Mouse (Mus musculus): ENCODE measurements around the gene Zfp335. TPM values are rescaled to one million over a fixed set of nuclear protein-coding genes. Genes with fewer than 3 reads are reported as not detected.

Zfp335 gene
- 10.5 and 11.2 TPM in 2 replicates for polyA plus RNA-seq (2016; fragmentation: Nextera tagmentation; extraction: Ambion mirVana)

DNA sequence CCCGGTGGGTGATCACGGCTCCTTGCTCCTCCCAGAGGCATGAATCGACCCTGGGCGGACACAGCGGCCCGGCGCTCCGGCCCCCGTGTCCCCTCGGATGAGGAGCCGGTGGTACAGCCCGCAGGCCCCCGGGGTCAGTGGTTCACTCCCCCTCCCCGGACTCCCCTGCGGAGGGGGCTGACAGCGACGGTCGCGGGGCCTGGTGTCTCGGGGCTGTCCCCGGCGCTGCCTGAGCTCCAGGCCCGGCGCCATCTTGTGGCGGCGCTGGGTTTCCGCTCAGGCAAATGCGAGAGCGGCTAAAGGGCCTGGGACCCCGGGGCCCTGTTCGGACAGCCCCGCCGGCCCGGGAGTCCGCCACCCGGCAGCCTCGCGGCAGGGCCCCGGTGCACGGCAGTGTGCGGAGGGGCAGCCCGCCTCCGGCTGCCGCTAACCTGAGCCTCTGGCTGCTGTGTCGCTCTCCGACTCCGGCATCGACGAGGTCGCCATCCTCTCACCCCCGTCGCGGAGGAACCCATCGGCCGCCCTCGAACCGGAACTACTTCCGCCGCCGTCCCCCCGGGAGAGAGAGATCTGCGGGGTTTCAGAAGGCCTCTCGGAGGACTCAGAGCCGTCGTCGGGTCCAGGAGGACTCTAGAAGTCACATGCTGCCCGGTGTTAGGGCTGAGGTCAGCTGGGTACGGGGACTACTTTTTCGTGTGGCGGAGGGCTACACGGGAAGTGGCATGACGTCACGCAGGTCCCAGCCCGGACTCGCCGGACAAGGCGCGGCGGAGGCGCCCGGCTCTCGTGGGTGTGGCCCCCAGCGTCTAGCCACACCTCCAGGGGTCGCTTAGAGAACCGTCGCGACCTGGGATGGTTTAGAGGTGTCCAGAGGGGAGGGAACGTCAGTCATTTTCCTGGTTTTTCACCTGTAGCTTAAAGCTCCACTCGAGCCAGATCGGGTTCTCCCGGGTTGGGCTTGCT is at the start of gene Zfp335:
Gene Zfp335, minus strand, starts transcription at position 672 of the 963 bp plus-strand sequence.
- ATAC-seq = peak; percentile 83
- H3K27ac ChIP-seq = peak within 1 kb of the TSS; percentile 93
- WGBS (ENCODE audit: insufficient replicate concordance) = under 1% methylated on average over 91 of the region's 91 CpGs
- H3K9me3 ChIP-seq (replicated peaks) = peaks cover 4% of the 10 kb centered on the region
- peaks cover 43% of the 10 kb centered on the region for H3K4me1 ChIP-seq
- H3K9ac ChIP-seq = peak within 1 kb of the TSS; percentile 89
- H3K36me3 ChIP-seq = peaks cover 39% of the 10 kb centered on the region
- peak within 1 kb of the TSS; percentile 84 for H3K4me3 ChIP-seq
- peak within 1 kb of the TSS; percentile 89 for H3K4me2 ChIP-seq
- no peaks in the 10 kb centered on the region for H3K27me3 ChIP-seq (replicated peaks)

DNA sequence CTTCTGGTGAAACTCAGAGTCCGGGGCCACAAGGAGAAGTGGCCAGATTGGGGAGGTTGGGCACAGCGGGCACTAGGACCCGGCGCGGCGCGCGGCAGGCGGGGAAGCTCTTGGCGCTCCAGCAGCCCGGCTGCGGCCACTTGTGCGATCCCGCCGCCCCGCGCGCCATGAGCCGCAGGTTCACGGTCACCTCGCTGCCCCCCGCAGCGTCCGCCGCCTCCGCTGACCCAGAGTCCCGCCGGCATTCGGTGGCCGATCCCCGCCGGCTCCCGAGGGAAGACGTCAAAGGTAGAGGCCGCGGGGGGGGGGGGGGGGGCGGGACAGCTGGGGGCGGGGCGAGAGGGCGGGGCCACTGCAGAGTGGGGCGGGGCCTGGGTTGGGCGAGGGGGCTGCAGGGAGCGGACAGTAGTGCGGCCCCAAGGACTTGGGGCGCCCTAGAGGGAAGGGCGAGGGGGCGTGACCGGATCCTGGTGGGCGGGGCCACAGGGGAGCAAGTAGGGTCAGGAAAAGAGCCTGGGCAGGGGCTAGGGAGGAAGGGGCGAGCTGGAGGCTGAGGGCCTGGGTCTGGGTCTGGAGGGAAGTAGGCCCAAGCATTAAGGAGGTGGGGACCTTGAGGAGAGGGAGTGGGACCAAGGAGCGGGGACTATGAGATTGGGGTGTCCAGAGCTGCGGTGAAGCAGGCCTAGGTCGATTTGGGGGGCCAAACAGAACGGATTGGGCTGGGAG is 49.3 kb upstream of the Zfp335 start, which contains the start of gene Slc12a5:
Gene Slc12a5, plus strand, starts transcription at position 87 of the 726 bp plus-strand sequence.
- Histone ChIP-seq H3K4me3 (peak within 1 kb of the TSS; percentile 63), H3K4me1 (peaks cover 17% of the 10 kb centered on the region), H3K27ac (no peak within 1 kb of the TSS), H3K9me3 (replicated peaks) (no peaks in the 10 kb centered on the region), H3K36me3 (no peaks in the 10 kb centered on the region), H3K4me2 (peak within 1 kb of the TSS; percentile 82), H3K27me3 (replicated peaks) (peaks cover 83% of the 10 kb centered on the region), H3K9ac (peak within 1 kb of the TSS; percentile 52)
- 2% methylated on average over 38 of the region's 54 CpGs for WGBS (ENCODE audit: insufficient replicate concordance)
- peak; percentile 69 for ATAC-seq

DNA sequence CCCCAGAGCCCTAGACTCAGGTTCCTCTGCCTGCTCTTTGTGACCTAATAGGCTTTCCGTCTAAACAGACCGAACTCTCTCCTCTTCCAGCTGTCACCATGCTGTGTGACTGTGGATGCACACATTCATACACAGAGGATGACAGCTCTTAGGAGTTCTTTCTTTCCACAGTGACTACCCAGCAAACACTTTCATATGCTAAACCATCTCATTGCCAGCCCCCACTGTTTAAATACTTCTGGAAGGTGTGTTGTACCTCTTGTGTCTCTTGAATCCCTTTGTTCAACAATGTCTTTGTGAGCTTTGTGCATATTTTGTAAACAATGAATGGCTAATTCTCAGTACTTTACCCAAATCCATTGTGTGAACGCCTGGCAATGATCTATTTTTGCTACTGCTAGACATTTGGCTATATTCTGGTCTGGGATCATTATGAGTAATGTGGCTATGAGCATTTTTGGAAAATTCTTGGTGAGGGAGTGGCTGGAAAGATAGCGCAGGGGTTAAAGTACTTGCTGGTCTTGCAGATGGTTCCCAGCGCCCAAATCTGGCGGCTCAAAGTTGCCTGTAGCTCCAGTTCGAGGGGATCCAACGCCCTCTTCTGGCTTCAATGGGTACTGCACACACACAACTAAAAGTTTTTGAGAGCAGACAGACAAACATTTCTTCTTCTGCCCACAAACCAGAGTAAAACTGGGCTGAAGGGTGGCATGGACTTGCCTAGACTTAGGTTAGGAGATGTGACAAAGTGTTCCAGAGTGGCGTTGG is 46.2 kb upstream of the Zfp335 start:
- WGBS (ENCODE audit: insufficient replicate concordance) = 56% methylated on average over 9 of the region's 9 CpGs
- Histone ChIP-seq H3K4me1 (peaks cover 24% of the 10 kb centered on the region), H3K9ac (no peak overlapping the region), H3K27ac (no peak overlapping the region), H3K4me3 (no peak overlapping the region), H3K4me2 (no peak overlapping the region), H3K27me3 (replicated peaks) (peaks cover 79% of the 10 kb centered on the region), H3K36me3 (no peaks in the 10 kb centered on the region), H3K9me3 (replicated peaks) (no peaks in the 10 kb centered on the region)
- ATAC-seq = no peak

DNA sequence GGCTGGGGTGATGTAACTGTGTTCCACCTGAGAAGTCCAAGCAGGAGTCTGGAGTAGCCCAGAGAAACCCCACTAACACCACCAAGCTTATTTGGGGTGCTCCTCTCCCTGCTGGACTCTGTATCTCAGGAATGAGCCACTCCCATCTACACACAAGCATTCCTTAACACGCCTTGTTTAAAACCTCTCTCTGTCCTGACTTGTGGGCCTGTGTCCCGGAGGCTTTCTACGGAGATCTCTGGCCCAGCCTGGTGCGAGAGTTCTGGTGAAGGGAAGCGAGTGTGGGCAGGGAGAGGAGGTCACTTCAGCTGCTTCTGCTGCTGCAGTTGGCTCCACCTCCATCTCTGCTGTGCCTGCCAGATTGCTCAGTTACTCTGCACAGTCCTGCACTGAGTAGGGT is 44.6 kb upstream of the Zfp335 start:
- Histone ChIP-seq H3K36me3 (no peaks in the 10 kb centered on the region), H3K27ac (no peak overlapping the region), H3K4me1 (peaks cover 19% of the 10 kb centered on the region), H3K4me2 (no peak overlapping the region), H3K4me3 (no peak overlapping the region), H3K27me3 (replicated peaks) (peaks cover 80% of the 10 kb centered on the region), H3K9me3 (replicated peaks) (no peaks in the 10 kb centered on the region), H3K9ac (no peak overlapping the region)
- 50% methylated on average over 5 of the region's 5 CpGs for WGBS (ENCODE audit: insufficient replicate concordance)
- no peak for ATAC-seq

DNA sequence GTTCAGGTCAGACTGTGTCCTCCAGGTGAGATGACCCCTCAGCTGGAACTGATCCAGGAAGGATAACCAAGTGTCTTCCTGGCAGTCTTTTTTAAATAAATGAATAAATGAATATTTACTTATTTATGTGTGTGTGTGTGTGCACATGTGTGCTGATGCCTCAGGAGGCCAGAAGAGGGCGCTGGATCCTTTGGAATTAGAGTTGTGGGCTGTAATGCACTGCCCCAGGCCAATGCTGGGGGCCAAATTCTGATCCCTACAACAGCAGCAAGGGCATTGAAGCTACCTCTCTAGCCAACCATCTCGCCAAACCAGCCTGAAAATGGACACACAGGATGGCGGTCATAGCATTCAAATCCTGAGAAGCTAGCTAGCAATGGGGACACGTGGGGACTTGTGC is 44.2 kb upstream of the Zfp335 start:
- H3K4me2 ChIP-seq = no peak overlapping the region
- ATAC-seq = no peak
- no peaks in the 10 kb centered on the region for H3K9me3 ChIP-seq (replicated peaks)
- no peak overlapping the region for H3K27ac ChIP-seq
- WGBS (ENCODE audit: insufficient replicate concordance) = 53% methylated on average over 4 of the region's 4 CpGs
- H3K4me3 ChIP-seq = no peak overlapping the region
- H3K36me3 ChIP-seq = no peaks in the 10 kb centered on the region
- peaks cover 80% of the 10 kb centered on the region for H3K27me3 ChIP-seq (replicated peaks)
- H3K9ac ChIP-seq = no peak overlapping the region
- peaks cover 14% of the 10 kb centered on the region for H3K4me1 ChIP-seq

DNA sequence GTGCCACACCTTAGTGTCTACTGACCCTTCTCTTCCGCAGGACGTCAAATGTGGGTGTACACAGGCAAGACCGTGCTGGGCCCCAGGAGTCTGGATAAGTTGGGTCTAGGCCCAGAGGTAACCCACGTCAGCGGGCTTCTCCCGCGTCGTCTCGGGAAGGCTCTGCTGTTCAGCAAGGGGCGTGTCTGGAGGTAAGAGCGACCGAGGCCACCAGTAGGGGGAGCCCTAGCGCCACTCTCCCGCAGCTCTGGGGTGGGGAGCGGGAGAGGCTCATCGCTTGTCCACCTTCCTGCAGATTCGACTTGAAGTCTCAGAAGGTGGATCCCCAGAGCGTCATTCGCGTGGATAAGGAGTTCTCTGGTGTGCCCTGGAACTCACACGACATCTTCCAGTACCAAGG is 41.7 kb upstream of the Zfp335 start:
- no peak overlapping the region for H3K4me3 ChIP-seq
- no peak overlapping the region for H3K27ac ChIP-seq
- peak overlapping the region; percentile 30; the same call in 1 of the 2 replicates for H3K4me2 ChIP-seq
- peak; percentile 33; the same call in 1 of the 2 replicates for ATAC-seq
- H3K4me1 ChIP-seq = peaks cover 15% of the 10 kb centered on the region
- no peaks in the 10 kb centered on the region for H3K9me3 ChIP-seq (replicated peaks)
- H3K36me3 ChIP-seq = no peaks in the 10 kb centered on the region
- peaks cover 93% of the 10 kb centered on the region for H3K27me3 ChIP-seq (replicated peaks)
- no peak overlapping the region for H3K9ac ChIP-seq
- 2% methylated on average over 21 of the region's 21 CpGs for WGBS (ENCODE audit: insufficient replicate concordance)

DNA sequence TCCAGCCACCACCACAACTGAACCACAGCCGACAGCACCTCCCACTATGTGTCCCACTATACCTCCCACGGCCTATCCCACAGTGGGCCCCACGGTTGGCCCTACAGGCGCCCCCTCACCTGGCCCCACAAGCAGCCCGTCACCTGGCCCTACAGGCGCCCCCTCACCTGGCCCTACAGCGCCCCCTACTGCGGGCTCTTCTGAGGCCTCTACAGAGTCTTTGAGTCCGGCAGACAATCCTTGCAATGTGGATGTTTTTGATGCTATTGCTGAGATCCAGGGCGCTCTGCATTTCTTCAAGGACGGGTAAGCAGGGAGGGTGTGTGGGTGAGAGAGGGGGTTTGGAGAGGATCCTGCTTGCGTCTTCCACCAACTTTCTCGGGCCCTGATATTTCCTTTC is 40.9 kb upstream of the Zfp335 start:
- Histone ChIP-seq H3K4me3 (no peak overlapping the region), H3K9me3 (replicated peaks) (no peaks in the 10 kb centered on the region), H3K9ac (no peak overlapping the region), H3K36me3 (no peaks in the 10 kb centered on the region), H3K4me1 (peaks cover 15% of the 10 kb centered on the region), H3K27me3 (replicated peaks) (peaks cover 94% of the 10 kb centered on the region), H3K27ac (no peak overlapping the region), H3K4me2 (no peak overlapping the region)
- 25% methylated on average over 13 of the region's 13 CpGs for WGBS (ENCODE audit: insufficient replicate concordance)
- no peak for ATAC-seq

DNA sequence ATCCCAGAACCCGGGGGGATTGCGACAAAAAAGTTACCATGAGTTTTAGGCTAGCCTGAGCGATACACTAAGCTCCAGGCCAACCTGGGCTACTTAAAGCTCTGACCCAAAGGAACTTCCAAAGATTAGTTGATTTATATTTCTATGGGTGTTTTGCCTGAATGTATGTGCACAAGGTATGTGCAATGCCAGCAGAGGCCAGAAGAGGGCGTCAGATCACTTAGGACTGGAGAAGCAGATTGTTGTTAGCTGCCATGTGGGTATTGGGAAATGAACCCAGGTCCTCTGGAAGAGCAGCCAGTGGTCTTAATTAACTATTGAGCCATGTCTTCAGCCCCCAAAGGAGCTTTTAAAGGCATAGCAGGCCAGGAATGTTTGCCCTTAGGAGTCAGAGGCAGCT is 40.2 kb upstream of the Zfp335 start:
- Histone ChIP-seq H3K4me2 (no peak overlapping the region), H3K36me3 (no peaks in the 10 kb centered on the region), H3K9me3 (replicated peaks) (no peaks in the 10 kb centered on the region), H3K9ac (no peak overlapping the region), H3K4me1 (peaks cover 15% of the 10 kb centered on the region), H3K27me3 (replicated peaks) (peaks cover 94% of the 10 kb centered on the region), H3K27ac (no peak overlapping the region), H3K4me3 (no peak overlapping the region)
- no peak for ATAC-seq
- WGBS (ENCODE audit: insufficient replicate concordance) = 61% methylated on average over 4 of the region's 4 CpGs

DNA sequence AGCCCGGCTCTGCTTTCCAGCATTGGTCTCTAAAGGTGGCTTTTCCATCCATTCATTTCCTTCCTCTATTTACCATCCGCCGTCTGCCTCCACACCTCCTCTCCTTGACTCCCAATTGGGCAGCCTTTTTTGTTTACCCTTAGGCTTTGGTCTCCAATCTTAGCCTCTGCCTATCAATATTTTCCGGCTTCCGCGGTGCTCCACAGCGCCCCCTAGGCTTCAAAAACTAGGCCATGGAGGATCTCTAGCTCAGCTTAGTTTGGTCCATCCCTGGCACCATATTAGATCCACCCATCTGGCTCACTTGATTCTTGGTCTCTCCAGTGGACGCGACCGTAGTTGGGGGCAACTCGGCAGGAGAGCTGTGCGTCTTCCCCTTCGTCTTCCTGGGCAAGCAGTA is 38.9 kb upstream of the Zfp335 start:
- H3K27me3 ChIP-seq (replicated peaks) = peaks cover 96% of the 10 kb centered on the region
- WGBS (ENCODE audit: insufficient replicate concordance) = 20% methylated on average over 13 of the region's 13 CpGs

DNA sequence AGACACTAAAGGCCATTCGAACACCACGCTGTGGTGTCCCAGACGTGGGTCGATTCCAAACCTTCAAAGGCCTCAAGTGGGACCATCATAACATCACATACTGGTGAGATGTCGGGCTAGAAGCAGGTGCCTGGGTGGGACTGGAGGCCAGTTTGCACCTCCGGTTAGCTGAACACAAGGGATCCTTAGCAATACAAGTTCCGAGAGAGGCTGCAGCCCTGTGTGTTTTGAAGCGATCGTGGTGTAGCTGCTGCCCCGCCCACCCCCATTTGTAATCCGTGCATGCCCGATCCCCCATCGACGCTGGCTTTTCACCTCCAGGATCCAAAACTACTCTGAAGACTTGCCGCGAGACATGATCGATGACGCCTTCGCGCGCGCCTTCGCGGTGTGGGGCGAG is 37.4 kb upstream of the Zfp335 start:
- ATAC-seq = no peak
- peak overlapping the region; percentile 3; the same call in 1 of the 2 replicates for H3K4me2 ChIP-seq
- peaks cover 15% of the 10 kb centered on the region for H3K4me1 ChIP-seq
- WGBS (ENCODE audit: insufficient replicate concordance) = 10% methylated on average over 25 of the region's 25 CpGs
- H3K27ac ChIP-seq = no peak overlapping the region
- peaks cover 100% of the 10 kb centered on the region for H3K27me3 ChIP-seq (replicated peaks)
- H3K9ac ChIP-seq = no peak overlapping the region
- H3K4me3 ChIP-seq = no peak overlapping the region
- no peaks in the 10 kb centered on the region for H3K36me3 ChIP-seq
- H3K9me3 ChIP-seq (replicated peaks) = no peaks in the 10 kb centered on the region

More for the DNA sequence above, 38.9 kb upstream of the Zfp335 start:
- no peak overlapping the region for H3K27ac ChIP-seq
- H3K4me1 ChIP-seq = peaks cover 15% of the 10 kb centered on the region
- H3K36me3 ChIP-seq = no peaks in the 10 kb centered on the region
- no peak overlapping the region for H3K9ac ChIP-seq
- no peaks in the 10 kb centered on the region for H3K9me3 ChIP-seq (replicated peaks)
- no peak overlapping the region for H3K4me2 ChIP-seq
- ATAC-seq = no peak
- no peak overlapping the region for H3K4me3 ChIP-seq

DNA sequence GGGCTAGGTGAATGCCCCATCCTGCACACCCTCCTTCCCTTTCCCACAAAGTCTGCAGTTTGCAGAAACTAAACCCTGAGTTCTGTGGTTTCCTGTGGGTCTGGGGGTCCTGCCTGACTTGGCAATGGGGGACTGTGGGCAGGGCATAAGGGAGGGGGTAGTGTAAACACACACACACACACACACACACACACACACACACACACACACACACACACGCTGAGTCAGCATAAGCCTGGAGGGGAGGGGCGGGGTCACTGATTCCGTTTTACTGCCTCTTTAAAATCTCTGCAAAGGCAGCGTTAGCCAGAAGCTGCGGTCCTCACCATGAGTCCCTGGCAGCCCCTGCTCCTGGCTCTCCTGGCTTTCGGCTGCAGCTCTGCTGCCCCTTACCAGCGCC is 36.4 kb upstream of the Zfp335 start:
- Histone ChIP-seq H3K4me1 (peaks cover 13% of the 10 kb centered on the region), H3K4me2 (no peak overlapping the region), H3K27ac (no peak overlapping the region), H3K9ac (no peak overlapping the region), H3K9me3 (replicated peaks) (no peaks in the 10 kb centered on the region), H3K36me3 (no peaks in the 10 kb centered on the region), H3K27me3 (replicated peaks) (peaks cover 100% of the 10 kb centered on the region), H3K4me3 (no peak overlapping the region)
- WGBS (ENCODE audit: insufficient replicate concordance) = 6% methylated on average over 6 of the region's 7 CpGs
- ATAC-seq = no peak

Data from liver, embryonic 12.5 days (tissue).